Mouse (Mus musculus) heart, embryonic 14.5 days (tissue): ENCODE measurements around the gene Kansl2. TPM values are rescaled to one million over a fixed set of nuclear protein-coding genes. Genes with fewer than 3 reads are reported as not detected.

Source experiments
- ATAC-seq: fragments of 200-750 bp; cut with Nextera tagmentation; 2 replicates; pipeline ENCODE4 v1.8.0; 2017; ENCODE audit warnings: low read depth, moderate TSS enrichment; ENCODE audit not compliant: insufficient number of reproducible peaks, insufficient read depth, low FRiP score
- H3K27ac ChIP-seq, 2 experiments: fragments of 200-500 bp in 1 of 2; fragments of 300-500 bp in 1 of 2; sonication (generic) in 1 of 2; replicated peaks in 1 of 2; 2 replicates each; pipeline ENCODE4 v1.5.1; 2012 to 2014; ENCODE audit warnings: low read depth in 2 of 2, low read length in 2 of 2, control low read depth in 1 of 2, mild to moderate bottlenecking in 1 of 2, mixed read lengths in 1 of 2; ENCODE audit not compliant: control insufficient read depth in 1 of 2, insufficient read depth in 1 of 2
- H3K27me3 ChIP-seq: fragments of 300-500 bp; sonication (generic); 2 replicates; pipeline ENCODE4 v1.6.1; 2014; ENCODE audit warnings: mild to moderate bottlenecking, low read length, control low read depth; ENCODE audit not compliant: control insufficient read depth, insufficient read depth
- H3K36me3 ChIP-seq: fragments of 300-500 bp; sonication (generic); 2 replicates; pipeline ENCODE4 v1.6.1; 2014; ENCODE audit warnings: mild to moderate bottlenecking, control low read depth, low read length, mixed read lengths; ENCODE audit not compliant: control insufficient read depth, insufficient read depth
- H3K4me1 ChIP-seq, 2 experiments: fragments of 200-500 bp in 1 of 2; fragments of 300-500 bp in 1 of 2; sonication (generic) in 1 of 2; 2 replicates each; pipeline ENCODE4 v1.6.1; 2012 to 2014; ENCODE audit warnings: low read length in 2 of 2, control low read depth in 1 of 2, mixed read lengths in 1 of 2; ENCODE audit not compliant: control insufficient read depth in 2 of 2, insufficient read depth in 2 of 2
- H3K4me2 ChIP-seq: fragments of 300-500 bp; sonication (generic); 2 replicates; pipeline ENCODE4 v1.6.1; 2014; ENCODE audit warnings: mild to moderate bottlenecking, low read length
- H3K4me3 ChIP-seq, 2 experiments: fragments of 200-500 bp in 1 of 2; fragments of 300-500 bp in 1 of 2; sonication (generic) in 1 of 2; 2 replicates each; pipeline ENCODE4 v1.5.1; 2012 to 2014; ENCODE audit warnings: low read length in 2 of 2, mild to moderate bottlenecking in 2 of 2, control low read depth in 1 of 2, low read depth in 1 of 2, moderate library complexity in 1 of 2; ENCODE audit not compliant: control insufficient read depth in 1 of 2, insufficient read depth in 1 of 2
- H3K9ac ChIP-seq: fragments of 300-500 bp; sonication (generic); 2 replicates; pipeline ENCODE4 v1.6.1; 2014; ENCODE audit warnings: mild to moderate bottlenecking, low read length
- H3K9me3 ChIP-seq: fragments of 300-500 bp; sonication (generic); 2 replicates; pipeline ENCODE4 v1.6.1; 2016; ENCODE audit warnings: low read length, control low read depth; ENCODE audit not compliant: control insufficient read depth
- WGBS: fragments of 180-500 bp; shearing (Covaris S2); extraction: QIAGEN DNeasy Blood & Tissue Kit; methylation state at CpG from one replicate; pipeline ENCODE4 v1.1.7; 2014; 5-methylcytosine and 5-hydroxymethylcytosine counted together
- polyA plus RNA-seq: library from polyadenylated mRNA; unstranded; fragments of >200 nt; fragmentation: Nextera tagmentation; extraction: Ambion mirVana; gene quantifications from 2 replicates; pipeline ENCODE4 v1.2.1, GENCODE M21; 2014

The Kansl2 gene
- polyA plus RNA-seq, 1 experiment from 2014 or later = 74.1 TPM

DNA sequence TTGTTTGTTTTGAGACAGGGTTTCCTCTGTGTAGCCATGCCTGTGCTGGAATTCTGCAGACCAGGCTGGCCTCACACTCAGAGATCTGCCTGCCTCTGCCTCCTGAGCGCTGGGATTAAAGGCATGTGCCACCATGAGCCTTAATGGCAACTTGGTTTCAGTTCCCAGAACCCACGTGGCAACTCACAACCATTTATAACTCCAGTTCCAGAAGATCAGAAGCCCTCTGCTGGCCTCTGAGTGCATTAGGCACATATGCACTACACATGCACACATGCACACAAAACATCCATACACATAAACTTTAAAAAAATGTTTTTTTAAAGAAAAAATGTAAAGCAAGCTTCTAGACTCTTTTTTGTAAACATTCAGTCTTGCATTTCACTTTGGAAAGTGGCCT lies 24.7 kb downstream of the Kansl2 start:
- Histone ChIP-seq H3K36me3 (no peaks in the 10 kb centered on the region), H3K4me3 (no peak overlapping the region), H3K9ac (no peak overlapping the region), H3K9me3 (no peaks in the 10 kb centered on the region), H3K4me1 (peaks cover 12 to 15% of the 10 kb centered on the region in 2 experiments), H3K27me3 (no peaks in the 10 kb centered on the region), H3K4me2 (no peak overlapping the region), H3K27ac (no peak overlapping the region)
- ATAC-seq = no peak
- 49% methylated on average over 2 of the region's 2 CpGs for WGBS

DNA sequence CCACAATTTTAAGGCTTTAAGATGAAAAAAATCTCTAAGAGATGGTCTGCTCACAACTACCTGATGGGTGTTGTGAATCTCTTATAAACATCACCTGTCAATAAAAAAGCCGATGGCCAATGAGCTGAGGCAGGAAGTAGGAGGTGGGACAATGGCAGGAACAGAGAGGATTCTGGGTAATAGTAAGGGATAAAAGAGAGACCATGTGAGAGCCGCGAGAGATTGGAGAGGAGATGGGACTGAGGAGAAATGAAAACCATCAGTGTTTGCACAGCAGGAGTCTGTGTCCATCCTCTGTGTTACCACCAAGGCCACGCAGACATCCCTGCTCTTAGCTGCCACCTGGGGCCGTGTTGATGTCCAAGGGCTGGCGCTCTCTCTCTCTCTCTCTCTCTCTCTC lies 26.7 kb downstream of the Kansl2 start:
- H3K9ac ChIP-seq = no peak overlapping the region
- no peaks in the 10 kb centered on the region for H3K36me3 ChIP-seq
- no peaks in the 10 kb centered on the region for H3K9me3 ChIP-seq
- H3K4me1 ChIP-seq = peaks cover 7 to 9% of the 10 kb centered on the region in 2 experiments
- H3K4me3 ChIP-seq = no peak overlapping the region
- H3K4me2 ChIP-seq = no peak overlapping the region
- H3K27me3 ChIP-seq = no peaks in the 10 kb centered on the region
- ATAC-seq = no peak
- no peak overlapping the region for H3K27ac ChIP-seq
- WGBS = 84% methylated on average over 6 of the region's 6 CpGs

DNA sequence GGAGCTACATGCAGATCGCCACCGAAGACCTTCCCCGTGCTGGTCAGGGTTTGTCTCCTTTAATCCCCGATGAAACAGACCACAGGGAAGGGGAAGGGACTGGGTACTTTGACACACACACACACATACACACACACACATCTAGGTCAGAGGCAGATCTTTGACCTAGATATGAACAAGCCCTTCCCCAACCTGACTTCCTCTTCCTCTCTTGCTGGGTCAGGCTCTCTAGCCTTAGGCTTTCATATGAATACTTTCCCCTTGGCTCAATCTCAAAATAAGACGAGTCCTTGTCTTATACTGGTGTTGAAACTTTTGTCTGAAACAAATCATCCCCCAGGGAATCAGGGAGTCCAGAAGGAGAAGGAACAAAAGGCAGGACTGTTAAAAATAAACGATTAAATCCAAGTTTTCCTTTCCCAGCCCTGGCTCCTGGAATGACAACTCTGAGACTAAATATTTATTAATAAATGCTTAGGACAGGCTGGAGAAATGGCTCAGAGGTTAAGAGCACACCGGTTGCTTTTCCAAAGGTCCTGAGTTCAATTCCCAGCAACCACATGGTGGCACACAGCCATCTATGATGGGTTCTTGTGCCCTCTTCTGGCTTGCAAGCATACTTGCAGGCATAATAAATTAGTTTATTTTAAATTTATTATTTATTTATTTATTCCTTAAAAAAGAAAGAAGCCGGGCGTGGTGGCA lies 27.7 kb downstream of the Kansl2 start:
- ATAC-seq = no peak

DNA sequence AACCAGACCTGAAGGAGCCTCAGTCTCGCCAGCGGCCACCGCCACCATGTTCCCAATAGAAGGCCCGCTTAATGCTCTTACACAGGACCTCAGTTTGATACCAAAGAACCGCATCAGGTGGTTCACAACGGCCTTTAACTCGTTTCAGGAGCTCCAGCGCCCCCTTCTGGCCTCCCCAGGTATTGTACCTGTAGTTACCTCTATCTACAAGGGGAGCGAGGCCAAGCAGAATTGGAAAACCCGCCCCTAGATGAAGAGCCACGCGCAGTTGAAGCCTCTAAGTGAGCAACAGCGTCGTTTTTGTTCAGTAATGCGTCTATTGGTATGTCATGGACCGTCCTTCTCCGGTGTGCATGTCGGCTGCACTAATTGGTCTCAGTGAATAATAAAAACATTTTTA lies 29.6 kb downstream of the Kansl2 start:
- Histone ChIP-seq H3K4me3 (no peak overlapping the region), H3K9ac (no peak overlapping the region), H3K36me3 (no peaks in the 10 kb centered on the region), H3K4me2 (no peak overlapping the region), H3K27me3 (no peaks in the 10 kb centered on the region), H3K4me1 (no peaks in the 10 kb centered on the region), H3K27ac (no peak overlapping the region), H3K9me3 (no peaks in the 10 kb centered on the region)
- no peak for ATAC-seq
- WGBS = 14% methylated on average over 18 of the region's 18 CpGs

More for the DNA sequence above, 27.7 kb downstream of the Kansl2 start:
- 79% methylated on average over 9 of the region's 9 CpGs for WGBS
- Histone ChIP-seq H3K4me1 (peaks cover 4 to 6% of the 10 kb centered on the region in 2 experiments; a peak in 3 of 4 replicates), H3K27ac (no peak overlapping the region), H3K4me3 (no peak overlapping the region), H3K9ac (no peak overlapping the region), H3K36me3 (no peaks in the 10 kb centered on the region), H3K27me3 (no peaks in the 10 kb centered on the region), H3K9me3 (no peaks in the 10 kb centered on the region), H3K4me2 (no peak overlapping the region)

DNA sequence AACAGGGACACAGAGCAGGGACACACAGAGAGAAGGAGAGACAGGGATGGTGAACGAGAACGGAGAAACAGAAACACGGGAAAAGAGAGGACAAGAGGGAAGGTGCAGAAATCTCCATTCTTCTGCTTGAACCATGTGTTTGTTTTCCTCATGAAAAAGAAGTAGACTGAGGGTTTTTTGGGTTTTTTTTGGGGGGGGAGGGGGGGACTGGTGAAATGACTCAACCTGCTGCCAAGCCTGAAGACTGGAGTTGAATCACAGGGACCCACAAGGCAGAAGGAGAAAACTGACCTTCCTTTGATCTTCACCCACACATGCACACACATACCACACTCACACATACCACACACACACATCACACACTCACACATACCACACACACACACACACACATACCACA lies 30.7 kb downstream of the Kansl2 start:
- Histone ChIP-seq H3K4me1 (no peaks in the 10 kb centered on the region), H3K9me3 (no peaks in the 10 kb centered on the region), H3K27me3 (no peaks in the 10 kb centered on the region), H3K27ac (no peak overlapping the region), H3K4me3 (no peak overlapping the region), H3K36me3 (no peaks in the 10 kb centered on the region), H3K9ac (no peak overlapping the region), H3K4me2 (no peak overlapping the region)
- ATAC-seq = no peak
- 74% methylated on average over 3 of the region's 3 CpGs for WGBS

DNA sequence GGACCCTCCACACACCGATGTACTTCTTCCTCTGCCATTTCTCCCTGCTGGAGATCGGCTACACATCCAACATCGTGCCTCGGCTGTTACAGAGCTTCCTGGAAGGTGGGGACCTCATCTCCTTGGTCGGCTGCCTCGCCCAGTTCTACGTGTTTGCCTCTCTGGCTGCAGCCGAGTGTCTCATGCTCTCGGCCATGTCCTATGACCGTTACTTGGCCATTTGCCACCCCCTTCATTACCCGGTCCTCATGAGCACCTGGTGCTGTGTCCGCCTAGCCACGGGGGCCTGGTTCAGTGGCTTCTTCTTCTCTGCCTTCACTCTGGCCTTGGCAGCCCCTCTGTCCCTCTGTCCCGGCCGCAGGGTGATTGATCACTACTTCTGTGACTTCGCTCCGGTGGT lies 36.4 kb downstream of the Kansl2 start:
- Histone ChIP-seq H3K9ac (no peak overlapping the region), H3K4me1 (no peaks in the 10 kb centered on the region), H3K36me3 (no peaks in the 10 kb centered on the region), H3K27ac (no peak overlapping the region), H3K4me2 (no peak overlapping the region), H3K9me3 (no peaks in the 10 kb centered on the region), H3K27me3 (no peaks in the 10 kb centered on the region), H3K4me3 (no peak overlapping the region)
- WGBS = 82% methylated on average over 17 of the region's 17 CpGs
- no peak for ATAC-seq

DNA sequence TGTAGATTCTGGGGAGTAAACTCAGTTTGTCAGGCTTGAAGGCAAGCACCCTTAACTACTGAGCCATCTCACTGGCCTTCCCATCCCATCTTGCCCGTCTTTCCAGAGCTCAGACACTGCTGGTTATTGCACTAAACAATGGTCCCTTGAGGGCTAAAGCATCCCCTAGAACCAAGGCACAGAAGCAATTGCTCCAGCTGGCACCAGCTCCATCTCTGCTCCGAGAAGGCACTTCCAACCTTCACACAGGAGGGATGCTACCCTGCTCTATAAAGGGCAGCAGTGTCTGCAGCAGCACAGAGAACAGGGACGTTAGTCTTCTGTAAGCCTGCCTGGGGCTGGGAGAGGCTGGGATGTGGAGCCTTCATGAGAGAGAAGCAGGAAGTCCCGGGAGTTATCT lies 42.0 kb downstream of the Kansl2 start, which contains the start of gene Olfr279:
TSS of gene Olfr279 (plus strand) at position 301 of the 400 bp plus-strand sequence.
- Histone ChIP-seq H3K27ac (no peak within 1 kb of the TSS), H3K36me3 (no peaks in the 10 kb centered on the region), H3K4me2 (no peak within 1 kb of the TSS), H3K9ac (no peak within 1 kb of the TSS), H3K4me1 (no peaks in the 10 kb centered on the region), H3K4me3 (no peak within 1 kb of the TSS), H3K27me3 (no peaks in the 10 kb centered on the region), H3K9me3 (no peaks in the 10 kb centered on the region)
- 44% methylated on average over 4 of the region's 4 CpGs for WGBS
- no peak for ATAC-seq

DNA sequence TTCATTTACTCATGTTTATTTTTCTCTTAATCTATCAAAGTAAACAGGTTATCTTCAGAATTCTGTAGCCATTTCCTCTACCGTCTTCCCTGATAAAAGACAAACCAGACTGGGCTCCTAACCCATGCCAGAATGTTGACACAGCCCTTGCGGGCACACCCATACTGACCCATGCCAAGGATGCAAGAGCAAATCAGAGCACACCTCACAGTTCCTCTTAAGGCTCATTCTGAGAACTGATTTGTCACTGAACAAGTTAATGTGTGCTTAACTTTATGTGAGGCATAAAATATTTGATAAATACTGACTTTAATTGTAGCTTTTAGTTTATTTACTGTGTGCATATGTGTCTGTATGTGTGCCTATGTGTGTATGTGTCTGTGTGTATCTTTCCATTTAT lies 42.7 kb downstream of the Kansl2 start:
- no peaks in the 10 kb centered on the region for H3K4me1 ChIP-seq
- H3K36me3 ChIP-seq = no peaks in the 10 kb centered on the region
- no peak overlapping the region for H3K9ac ChIP-seq
- 54% methylated on average over 2 of the region's 2 CpGs for WGBS
- ATAC-seq = no peak
- H3K27ac ChIP-seq = no peak overlapping the region
- no peak overlapping the region for H3K4me2 ChIP-seq
- no peaks in the 10 kb centered on the region for H3K27me3 ChIP-seq
- no peaks in the 10 kb centered on the region for H3K9me3 ChIP-seq
- H3K4me3 ChIP-seq = no peak overlapping the region
